In the genomic region with DNA sequence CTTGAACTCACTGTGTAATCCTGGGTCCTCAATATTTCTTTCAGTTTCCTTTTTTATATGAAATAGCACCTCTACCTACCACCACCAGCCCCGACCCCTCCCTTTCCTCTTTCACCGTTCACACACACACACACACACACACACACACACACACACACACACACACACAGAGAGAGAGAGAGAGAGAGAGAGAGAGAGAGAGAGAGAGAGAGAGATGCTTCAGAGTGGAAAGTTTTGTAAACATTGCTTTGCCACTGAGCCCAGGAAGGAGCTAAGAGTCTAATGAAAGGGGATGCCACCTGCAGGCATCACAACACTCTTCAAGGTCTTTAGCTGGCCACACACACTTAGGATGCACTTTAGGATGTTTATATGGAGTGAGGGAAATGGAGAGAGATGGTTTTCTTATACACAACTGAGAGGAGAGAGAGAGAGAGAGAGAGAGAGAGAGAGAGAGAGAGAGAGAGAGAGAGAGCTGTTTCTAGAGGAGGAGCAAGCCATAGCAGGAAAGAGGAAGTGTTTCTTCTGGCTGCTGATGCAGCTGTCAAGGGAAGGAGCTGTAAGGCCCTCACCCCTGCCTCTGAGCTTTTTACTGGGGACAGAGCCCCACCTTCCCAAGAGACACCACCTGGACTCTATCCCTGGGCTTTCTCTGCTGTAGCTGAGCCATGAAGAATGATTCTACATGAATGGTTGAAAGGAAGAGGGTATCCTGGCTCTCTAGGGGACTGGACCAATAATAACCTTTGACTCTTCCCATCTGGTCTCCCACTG, we compare ENCODE assay signal across 14 mouse cellular contexts. TPM values are rescaled to one million over a fixed set of nuclear protein-coding genes. Genes with fewer than 3 reads are reported as not detected.
DNase-seq lines count a peak whose midpoint lies in the region; TF ChIP-seq lines count a peak whose summit lies in the region.
"Had no signal": no experiment of that assay in that cellular context is flagged by ENCODE, and none has a peak within 500 bp of the region (broad histone marks: within the 10 kb centered on the region; RNA-seq: fewer than 3 reads in every experiment).

No protein-coding gene starts in this region.

- H3K4me3 ChIP-seq in spleen, adult 2 months (ENCODE audit: extremely low read depth, insufficient read depth, insufficient read length) = no peak overlapping the region
- no peak overlapping the region for H3K4me3 ChIP-seq in cortical plate, adult 2 months (ENCODE audit: insufficient read depth, low read length)
- H3K4me3 ChIP-seq: heart, adult 2 months; midbrain, embryonic 12.5 days; neural tube, embryonic 13.5 days had no signal

- TF ChIP-seq CTCF in spleen, adult 2 months (IDR thresholded peaks at IDR 0.05; ENCODE audit: extremely low read depth, insufficient read depth, insufficient read length, insufficient replicate concordance) = no peak
- TF ChIP-seq CTCF in cortical plate, adult 2 months (IDR thresholded peaks at IDR 0.05; ENCODE audit: extremely low read depth, insufficient read depth, low read length) = no peak

- peak overlapping the region; percentile 93 for H3K27ac ChIP-seq in spleen, adult 2 months (ENCODE audit: insufficient read depth, low read length)
- H3K27ac ChIP-seq in cortical plate, adult 2 months (ENCODE audit: insufficient read depth, low read length) = peak overlapping the region; percentile 13; the same call in 1 of the 2 replicates
- H3K27ac ChIP-seq: heart, adult 2 months; midbrain, embryonic 12.5 days; neural tube, embryonic 13.5 days had no signal

- H3K36me3 ChIP-seq in spleen, adult 2 months (ENCODE audit: control insufficient read depth, insufficient read depth, low read length) = no peaks in the 10 kb centered on the region
- H3K36me3 ChIP-seq: midbrain, embryonic 12.5 days; neural tube, embryonic 13.5 days had no signal

- H3K27me3 ChIP-seq in spleen, adult 2 months (ENCODE audit: control insufficient read depth, insufficient read depth, low read length) = no peaks in the 10 kb centered on the region
- H3K27me3 ChIP-seq: midbrain, embryonic 12.5 days; neural tube, embryonic 13.5 days had no signal

- WGBS in spleen, adult 2 months = 23% methylated on average over 2 of the region's 2 CpGs

- peak; percentile 51 to 74 for DNase-seq in spleen, adult 2 months (ENCODE audit: low read depth in 1 of 2, low spot score in 2 of 2)
- DNase-seq in spleen, postnatal 14 days (ENCODE audit: low spot score in 2 of 2) = no peak
- DNase-seq in skeletal muscle tissue, adult 2 months (ENCODE audit: low read depth, low spot score) = peak; percentile 19
- no peak for DNase-seq in right cerebral cortex, adult 18-20 months
- DNase-seq in adrenal gland, adult 8-10 months = no peak
- no peak for DNase-seq in left cerebral cortex, postnatal 36 days (ENCODE audit: low spot score in 2 of 2)
- DNase-seq in c-Kit-positive CD71-positive TER-119-positive erythroid progenitor cells, embryonic 14.5 days (ENCODE audit: low spot score) = no peak
- DNase-seq: cerebellum, postnatal 36 days; heart, adult 2 months; kidney, adult 11 months; lung, embryonic 14.5 days had no signal

- TF ChIP-seq POLR2A in spleen, adult 2 months (IDR thresholded peaks at IDR 0.05; ENCODE audit: low read depth, low read length) = no peak
- TF ChIP-seq POLR2A in cortical plate, adult 2 months (IDR thresholded peaks at IDR 0.05; ENCODE audit: extremely low read depth, insufficient read depth, low read length) = no peak

- peaks cover 30% of the 10 kb centered on the region for H3K4me1 ChIP-seq in spleen, adult 2 months (ENCODE audit: control insufficient read depth, insufficient read depth, insufficient read length)
- peaks cover 2% of the 10 kb centered on the region; the same call in 1 of the 2 replicates for H3K4me1 ChIP-seq in cortical plate, adult 2 months (ENCODE audit: control insufficient read depth, insufficient read depth, low read length)
- H3K4me1 ChIP-seq: midbrain, embryonic 12.5 days had no signal

- intact Hi-C loops in left cerebral cortex, postnatal 36 days (cut with DNase I) = no loop called here

RNA-seq across cellular contexts. Expression of gene Card11, which starts 17.7 kb away (rescaled TPM):
- polyA plus RNA-seq in spleen, adult 2 months (2012; rRNA removed) = 63.7 and 80.7 TPM in 2 replicates
- 0.19 and 0.33 TPM in 2 replicates for polyA plus RNA-seq in cortical plate, adult 2 months (2012; rRNA removed)
- 1 to 10 TPM in 1 of 4 experiments, under 1 TPM in 3; 0.49 to 1.3 (median 0.85) TPM for total RNA-seq in adrenal gland, adult 8-10 months (2022)
- total RNA-seq in left cerebral cortex, postnatal 36 days (2021) = under 1 TPM; 0.27 to 0.36 TPM

Comparison
In these comparisons a context has a peak if more than half of its experiments do, and no peak if none do; other contexts are left out.
1. DNase-seq: peak in spleen, adult 2 months (2 of 2) and skeletal muscle tissue, adult 2 months (single experiment); none in spleen, postnatal 14 days (0 of 2), right cerebral cortex, adult 18-20 months (single experiment), adrenal gland, adult 8-10 months (single experiment), left cerebral cortex, postnatal 36 days (0 of 2) and c-Kit-positive CD71-positive TER-119-positive erythroid progenitor cells, embryonic 14.5 days (single experiment).